Mouse (Mus musculus): ENCODE measurements around the gene Ebf1.
A peak's percentile ranks its signal among the peaks of the same experiment; 100 is the strongest.

The Ebf1 gene

DNA sequence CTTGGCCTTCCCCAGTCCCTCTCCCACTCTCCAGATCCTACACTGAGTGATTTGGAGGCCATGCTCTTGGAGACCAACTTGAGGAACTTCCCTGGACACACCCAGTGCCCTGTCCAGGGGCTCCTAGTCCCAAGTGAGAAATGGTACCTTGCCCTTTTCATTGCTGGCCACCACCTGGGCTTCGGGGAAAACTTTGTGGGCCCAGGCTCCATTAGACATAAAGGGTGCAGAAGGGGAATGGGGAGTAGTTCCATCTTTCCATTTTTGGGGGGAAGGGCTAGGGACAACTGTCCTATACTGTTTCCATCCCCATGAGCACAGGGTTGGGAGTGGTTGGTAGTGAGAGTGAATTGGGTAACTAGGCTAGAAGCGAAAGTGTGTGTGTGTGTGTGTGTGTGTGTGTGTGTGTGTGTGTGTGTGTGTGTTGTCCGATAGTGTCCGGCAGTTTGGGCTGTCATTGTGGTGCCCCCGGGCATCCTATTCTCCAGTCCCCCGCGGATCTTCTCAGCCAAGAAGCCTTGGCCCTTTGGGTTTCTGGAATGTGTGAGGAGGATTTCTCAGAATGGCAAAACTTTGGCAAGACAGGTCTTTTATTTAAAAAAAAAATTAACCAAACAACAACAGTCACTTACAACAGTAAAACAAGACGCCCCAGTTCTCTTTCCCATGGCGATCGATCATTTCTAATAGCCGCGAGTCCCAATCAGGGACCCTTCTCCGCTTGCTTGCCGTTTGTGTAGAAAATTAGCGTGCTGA is 2.2 kb downstream of the Ebf1 start:
- DNase-seq, result peak; percentile 14 to 28

DNA sequence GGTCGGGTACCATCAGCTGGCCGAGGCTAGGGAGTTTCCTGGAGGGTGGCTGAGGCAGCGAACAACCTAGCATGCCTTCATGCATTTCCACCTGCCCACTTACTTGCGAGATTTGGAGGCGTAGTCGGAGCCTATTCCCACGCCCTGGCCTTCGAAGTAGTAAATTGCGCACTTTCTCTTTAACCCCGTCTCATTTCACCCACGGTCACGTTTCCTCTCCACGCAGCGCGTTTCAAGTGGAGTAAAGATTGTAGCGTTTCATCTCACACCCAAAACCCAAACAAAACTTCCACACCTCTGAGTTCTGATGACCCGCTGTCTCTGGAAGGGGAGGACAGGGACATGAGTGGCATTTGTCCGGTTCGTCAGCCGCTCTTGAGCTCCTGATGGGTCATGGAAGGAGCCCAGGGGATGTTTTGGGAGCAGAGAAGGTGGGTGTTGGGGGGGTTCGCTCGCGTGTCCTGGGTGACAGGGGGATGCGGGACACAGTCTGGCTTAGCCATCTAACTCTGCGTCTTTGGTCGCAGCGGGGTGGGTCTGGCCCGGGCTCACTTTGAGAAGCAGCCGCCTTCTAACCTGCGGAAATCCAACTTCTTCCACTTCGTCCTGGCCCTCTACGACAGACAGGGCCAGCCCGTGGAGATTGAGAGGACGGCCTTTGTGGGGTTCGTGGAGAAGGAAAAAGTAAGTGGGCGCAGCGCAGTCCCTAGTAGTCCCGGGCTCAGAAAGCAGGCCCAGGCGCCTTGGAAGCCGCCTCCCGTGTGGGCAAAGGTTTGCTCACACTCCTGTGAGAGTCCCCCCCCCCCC is 3.0 kb downstream of the Ebf1 start:
- peak; percentile 41 to 46 for DNase-seq

DNA sequence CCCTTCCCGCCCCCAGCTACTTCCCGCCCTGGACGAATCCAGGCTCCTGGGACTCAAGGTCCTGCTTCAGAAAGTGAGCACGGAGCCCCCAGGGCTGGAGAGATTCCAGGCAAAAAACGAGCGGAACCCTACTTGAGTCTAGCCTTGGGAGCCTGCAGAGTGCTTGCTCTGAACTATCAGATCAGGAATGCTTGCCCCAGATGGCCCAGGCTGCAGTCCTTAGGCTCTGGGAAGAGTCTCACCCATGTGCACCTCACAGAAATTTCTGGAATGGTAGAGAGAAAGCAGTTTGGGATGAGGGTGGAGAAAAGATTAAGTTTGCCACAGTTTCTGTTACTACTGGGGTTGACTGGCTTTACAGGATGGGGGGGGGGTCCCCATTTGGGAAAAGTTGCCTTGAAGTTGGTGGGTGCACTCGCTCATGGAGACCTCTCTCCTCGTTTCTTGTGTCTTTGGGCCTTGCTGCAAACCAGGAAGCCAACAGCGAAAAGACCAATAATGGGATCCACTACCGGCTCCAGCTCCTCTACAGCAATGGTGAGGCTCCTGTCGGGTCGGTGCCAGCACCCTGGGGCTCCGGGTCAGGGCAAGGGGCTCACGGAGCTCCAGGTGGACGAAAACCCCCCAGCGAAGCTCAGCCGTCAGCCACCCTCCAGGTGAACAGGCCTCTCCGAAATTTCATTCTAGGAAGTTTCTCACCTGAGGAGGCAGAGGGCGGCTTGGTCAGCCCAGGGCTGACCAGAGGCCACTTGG is 3.8 kb downstream of the Ebf1 start:
- peak in 1 of 2 experiments; percentile 7 for DNase-seq

DNA sequence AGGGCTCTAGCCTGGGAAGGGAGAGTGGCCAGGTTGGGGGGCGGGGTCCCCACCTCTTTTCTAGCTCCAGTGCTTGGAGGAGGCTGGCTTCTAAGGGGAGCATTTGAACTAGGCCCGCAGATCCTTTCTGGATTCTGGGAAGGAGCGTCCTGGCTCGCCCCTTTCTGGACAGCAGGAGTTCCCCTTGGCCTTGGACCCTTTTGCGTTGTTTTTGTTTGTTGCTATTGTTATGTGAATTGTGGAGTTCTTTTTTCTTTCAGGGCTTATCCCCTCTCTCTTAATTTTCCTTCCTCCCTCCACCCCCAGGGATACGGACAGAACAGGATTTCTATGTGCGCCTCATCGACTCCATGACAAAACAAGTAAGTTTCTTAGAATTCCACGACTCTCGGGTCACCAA is 4.5 kb downstream of the Ebf1 start:
- no peak for DNase-seq

DNA sequence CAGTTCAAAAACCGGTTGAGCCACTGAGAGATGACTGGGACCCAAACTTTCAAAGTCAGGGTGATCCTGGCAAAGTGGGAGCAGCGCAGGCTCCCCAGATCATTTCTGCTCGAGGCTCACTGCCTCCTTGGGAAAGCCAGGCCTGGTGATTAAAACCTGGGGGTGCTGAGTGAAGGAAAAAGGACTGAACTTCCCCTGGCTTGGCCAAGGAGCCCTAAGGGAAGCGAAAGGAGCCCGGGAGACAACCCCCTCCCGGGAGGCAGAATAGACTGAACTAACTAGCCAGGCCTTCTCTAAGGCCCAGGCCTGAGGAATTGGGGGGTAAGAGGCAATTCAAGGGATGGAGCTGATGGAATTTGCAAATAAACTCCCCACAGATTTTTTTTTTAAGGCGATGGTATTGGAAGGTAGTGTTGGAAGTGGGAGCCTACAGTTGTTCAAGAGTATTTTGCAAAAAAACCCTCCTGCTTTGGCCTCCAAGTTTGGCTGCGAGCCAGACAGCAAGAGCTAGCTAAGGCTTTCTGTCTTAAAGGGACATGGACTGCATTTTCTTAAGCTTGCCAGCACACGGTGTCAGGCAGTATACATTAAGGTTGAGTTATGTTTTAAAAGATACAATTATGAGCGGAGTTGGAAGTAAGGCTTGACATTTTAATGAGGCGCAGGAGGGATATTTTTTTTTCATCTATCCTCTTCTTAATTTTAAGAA is 5.1 kb downstream of the Ebf1 start:
- DNase-seq, result peak; percentile 16 to 39

DNA sequence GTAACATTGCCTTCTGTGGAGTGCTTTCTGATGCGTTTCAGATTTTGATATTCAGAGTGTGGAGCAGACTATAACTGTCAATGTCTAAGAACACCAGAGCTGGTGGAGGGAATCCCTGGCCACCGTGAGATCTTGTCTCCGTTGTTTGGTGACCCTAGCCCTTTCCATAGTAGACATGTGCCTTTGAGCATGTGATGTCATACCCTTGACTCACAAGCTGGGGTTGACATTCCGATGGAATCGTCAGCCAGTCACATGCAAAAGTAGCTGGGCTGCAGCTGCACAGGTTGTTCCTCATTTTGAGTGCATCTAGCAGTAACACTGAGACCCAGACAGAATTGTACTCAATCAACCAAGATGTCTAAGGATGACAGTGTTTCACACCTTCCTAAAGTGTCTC is 7.4 kb downstream of the Ebf1 start:
- peak; percentile 19 to 28 for DNase-seq

DNA sequence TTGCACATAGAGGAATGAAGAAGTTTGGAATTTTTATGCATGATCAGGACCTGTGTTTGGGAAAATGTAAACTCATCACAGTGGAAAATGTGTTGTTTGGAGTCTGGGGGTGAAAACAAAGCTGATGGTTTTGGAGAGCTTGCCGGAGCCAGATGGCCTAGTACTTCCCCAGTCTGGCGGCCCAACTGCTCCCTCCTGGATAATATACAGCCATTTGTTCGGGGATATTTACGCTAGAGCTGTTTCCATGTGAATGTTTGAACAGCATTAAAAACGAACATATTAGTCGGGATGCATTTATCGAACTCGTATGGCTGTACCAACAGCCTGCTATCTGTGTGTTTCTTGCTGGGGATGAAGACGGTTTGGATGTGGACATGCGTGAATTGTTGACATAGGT is 8.9 kb downstream of the Ebf1 start:
- no peak for DNase-seq

DNA sequence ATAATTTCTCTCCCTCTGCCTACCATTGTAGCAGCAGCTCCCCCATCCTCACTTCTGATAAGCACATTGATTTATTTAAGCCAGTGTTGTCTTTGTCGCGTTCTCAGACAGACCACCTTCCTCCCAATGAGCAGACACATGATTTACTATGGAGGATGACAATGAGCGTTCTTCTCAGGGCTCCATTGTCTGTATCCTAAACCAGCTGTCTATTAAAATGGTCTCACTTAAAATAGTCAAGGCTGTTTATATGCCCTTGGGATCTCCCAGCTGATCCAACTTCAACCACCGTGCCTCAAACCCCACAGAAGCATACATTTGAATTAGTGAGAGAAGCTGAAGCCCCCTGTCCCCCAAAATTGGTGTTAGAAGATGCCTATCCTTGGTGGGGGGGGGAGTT is 11.3 kb downstream of the Ebf1 start:
- DNase-seq, result no peak

DNA sequence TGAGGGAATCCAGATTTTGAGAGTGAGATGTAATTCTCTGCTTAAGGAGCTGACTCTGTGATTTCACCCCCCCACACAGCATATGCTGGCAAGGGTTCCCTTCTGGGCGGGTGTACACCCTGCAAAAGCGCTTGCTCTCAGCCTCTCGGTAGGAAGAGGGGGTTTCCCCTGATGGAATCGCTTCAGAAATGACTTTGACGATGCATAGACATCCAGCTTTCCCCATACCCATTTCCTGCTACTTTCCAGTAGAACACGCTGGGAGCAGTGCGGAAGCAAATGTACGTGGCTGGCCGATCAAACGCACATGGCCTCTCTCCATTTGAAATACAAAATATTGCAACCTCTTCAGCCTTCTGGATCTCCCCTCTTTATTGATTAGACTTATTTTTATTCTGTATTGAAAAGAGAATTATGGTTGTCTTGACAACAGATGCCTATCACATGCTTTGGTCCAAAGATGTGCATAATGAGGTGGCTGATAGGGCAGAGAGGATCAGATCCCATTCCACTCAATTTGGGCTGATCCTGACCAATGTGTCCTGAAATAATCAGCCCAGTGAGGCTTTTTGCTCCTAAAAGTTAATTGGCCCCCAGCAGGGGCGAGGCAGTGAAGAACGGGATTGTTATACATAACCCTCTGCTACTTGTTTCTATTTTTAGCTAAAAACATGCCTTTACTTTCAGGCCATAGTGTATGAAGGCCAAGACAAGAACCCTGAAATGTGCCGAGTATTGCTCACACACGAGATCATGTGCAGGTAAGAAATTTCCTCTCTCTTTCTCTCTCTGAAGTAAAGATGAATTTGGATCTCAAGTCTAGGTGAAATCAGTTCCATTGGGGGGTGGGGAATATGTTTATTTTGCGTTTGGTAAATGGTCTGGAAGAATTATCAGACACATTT is 15.2 kb downstream of the Ebf1 start:
- DNase-seq, result no peak

DNA sequence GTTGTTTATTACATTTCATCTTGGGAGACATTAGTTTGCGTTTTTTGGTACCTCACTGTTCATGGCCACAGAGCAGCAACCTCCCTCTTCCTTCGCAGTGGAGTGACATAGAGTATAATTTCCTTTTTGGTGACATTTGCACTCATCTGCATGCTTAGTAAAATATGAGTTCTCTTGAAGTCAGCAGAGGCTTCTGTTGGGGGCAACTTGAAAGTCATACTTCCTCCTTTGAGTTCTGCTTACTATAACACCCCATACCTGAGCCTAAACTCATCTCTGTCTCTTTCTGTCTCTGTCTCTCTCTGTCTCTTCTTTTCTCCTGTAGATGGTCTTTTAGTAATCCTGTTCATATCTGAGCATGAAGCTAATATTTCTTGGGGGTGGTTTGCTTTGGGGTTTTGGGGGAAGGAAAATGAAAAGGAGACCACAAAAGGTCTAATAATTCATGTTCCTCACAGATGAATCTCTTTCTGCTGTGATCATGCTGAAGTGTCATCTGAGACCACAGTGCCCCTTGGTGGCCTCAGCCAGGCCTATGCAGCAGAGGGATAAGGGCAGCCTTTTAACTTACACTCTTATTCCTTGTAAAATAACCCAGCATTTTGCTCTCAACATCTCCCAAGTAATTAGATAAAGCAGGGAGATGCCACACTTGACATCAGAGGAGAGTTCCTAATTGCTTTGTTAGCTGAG is 16.0 kb downstream of the Ebf1 start:
- no peak for DNase-seq

DNA sequence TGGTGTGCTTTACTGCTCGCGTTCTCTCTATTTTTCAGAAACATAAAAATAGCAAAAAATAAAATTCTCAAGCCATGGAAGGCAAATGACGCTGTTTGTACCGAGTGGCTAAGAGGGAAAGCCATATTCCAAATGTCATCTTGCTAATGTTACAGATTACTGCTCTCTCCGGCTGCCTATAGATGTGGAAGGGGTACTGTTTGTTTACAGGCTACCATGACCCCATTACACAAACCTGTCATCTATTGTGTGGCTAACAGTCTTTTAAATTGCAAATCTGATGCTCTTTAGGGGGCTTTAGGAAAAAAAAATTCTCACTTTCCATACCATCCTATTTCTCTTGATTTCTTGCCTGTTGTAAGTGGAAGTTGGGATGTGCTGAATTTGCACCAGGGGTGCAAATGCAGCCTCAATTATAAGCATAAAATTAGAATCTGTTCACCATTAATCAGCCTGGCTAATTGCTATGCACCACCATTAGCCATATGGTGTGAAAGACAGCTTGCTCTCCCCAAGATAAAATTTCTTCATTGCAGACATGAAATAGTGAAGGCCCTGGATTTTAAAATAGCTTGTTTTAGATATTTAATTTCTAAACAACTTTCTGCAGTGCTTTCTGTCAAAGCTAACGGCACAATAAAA is 17.6 kb downstream of the Ebf1 start:
- no peak for DNase-seq

DNA sequence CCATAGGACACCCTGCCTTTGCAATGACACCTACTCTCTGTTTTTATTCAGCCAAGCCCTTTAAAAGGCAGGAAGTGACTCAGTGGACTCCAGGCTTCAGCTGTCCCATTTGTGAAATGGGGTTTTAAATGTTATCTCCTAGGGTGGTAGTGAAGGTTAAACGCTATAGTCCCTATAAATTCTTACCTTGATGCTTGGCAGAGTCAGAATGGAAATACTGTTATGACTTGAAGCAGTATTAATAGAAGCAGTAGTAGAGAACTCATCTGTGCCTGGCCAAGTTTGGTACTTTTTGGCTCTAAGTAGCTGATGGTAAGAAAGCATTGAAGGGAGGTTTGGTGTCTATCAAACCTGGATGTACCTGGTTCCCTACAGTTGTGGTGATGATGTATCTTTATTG is 19.1 kb downstream of the Ebf1 start:
- no peak for DNase-seq

DNA sequence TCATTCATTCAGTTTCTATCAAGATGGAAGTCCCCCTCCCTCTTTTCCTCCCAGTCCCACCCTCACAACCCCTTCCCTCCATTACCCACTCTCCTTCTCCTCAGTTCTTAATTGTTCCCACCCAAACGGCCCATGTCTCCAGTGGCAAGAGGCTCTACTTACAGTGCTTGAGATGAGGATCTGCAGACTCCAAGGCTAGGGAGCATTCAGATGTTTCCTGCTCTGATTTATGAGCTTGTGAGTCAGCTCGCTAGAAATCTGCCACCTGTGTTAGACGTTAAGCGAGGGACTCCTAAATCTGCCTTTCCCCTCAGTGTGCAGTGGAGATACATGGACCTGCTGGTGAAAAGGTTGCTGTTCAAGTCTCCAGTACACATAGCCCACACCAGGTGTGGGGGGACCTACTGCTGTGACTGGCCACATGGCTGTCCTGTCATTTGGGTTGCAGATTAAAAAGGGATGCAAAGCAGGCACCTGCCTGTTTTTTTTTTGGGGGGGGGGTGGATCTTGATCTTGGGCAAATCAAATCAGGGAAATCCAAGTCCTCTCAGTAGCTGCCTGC is 21.2 kb downstream of the Ebf1 start:
- no peak for DNase-seq

DNA sequence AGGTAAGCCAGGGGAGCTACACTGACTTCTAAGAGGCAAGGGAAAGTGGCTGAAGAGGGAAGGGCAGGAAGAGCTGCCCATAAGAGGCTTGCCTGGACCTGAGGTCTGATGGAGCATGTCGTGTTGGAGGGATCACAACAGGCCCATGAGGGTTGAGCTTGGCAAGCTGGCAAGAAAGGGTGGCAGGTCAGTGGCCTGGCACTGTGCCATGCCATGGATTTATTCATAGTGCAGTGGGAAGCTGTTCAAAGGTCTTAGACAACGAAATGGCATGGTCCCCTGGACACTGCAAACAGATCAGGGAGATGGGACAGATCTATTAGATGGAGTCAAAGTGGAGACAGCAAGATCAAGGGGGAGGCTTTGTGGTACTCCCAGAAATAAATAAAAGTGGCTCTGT is 24.4 kb downstream of the Ebf1 start:
- no peak for DNase-seq

DNA sequence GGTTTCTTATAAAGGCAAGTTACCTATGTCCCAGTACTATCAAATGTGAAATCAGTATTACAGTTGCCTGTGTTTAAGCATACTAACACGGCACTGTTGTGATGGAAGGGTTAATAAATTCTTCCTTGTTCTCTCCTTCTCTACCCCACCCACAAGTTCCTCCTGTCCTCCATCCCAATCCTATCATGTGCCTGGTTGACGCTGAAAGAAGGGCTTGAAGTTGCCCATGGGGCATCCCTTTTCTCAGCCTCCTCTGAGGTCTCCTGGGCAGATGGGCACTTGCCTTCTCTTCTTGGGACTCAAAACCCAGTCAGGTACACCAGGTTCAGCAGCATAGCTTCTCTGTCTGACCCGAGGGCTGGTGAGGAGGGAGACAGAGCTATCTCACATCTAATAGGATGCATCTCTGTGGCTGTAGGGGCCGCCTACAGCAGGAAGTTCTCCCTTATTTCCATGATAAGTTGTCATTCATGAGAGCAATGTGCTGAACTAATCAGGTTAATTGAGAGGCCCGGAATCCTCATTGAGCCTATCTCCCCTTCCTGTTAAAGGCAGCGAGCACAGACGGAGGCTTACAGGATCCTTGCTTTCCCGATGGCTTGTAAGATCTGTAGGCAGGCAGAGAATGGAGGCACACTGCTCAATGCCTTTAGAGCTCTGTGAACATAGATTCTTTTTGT is 37.4 kb downstream of the Ebf1 start:
- DNase-seq, result no peak

DNA sequence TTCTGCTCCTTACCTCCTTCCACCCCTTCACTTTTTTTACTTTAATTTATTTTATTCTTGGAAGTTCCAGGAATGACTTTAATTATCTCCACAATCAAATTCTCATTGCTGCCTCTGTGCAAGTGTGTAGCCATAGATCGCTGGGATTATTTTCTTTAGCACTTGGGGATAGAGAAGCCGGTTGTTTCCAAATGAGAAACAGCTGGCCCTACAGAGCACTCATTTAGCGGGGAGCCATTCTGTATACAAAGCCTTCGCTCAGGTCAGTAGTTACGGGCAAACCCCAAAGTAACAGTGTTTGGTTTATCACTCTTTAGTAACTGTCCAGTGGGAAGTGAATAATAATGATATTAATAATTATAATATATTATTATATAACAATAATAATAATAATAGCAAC is 38.4 kb downstream of the Ebf1 start:
- no peak for DNase-seq

DNA sequence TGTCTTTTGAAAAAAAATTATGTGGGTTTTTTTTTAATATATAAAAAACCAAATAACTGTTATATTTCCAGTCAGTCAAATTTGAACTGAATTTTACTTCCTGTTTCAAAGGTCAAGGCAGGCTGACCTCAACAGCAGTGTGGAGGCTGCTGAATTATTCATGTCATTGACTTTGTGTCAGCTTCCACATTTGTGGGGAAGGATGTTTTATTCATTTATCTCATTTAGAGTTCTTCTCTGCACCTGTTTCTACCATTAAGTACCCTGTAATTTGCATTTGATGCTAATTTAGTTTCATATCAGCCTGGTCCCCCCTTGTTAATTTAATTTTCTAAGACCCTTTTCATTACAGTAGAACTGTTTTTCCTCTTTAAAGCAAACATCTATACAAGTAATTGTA is 39.8 kb downstream of the Ebf1 start:
- no peak for DNase-seq

DNA sequence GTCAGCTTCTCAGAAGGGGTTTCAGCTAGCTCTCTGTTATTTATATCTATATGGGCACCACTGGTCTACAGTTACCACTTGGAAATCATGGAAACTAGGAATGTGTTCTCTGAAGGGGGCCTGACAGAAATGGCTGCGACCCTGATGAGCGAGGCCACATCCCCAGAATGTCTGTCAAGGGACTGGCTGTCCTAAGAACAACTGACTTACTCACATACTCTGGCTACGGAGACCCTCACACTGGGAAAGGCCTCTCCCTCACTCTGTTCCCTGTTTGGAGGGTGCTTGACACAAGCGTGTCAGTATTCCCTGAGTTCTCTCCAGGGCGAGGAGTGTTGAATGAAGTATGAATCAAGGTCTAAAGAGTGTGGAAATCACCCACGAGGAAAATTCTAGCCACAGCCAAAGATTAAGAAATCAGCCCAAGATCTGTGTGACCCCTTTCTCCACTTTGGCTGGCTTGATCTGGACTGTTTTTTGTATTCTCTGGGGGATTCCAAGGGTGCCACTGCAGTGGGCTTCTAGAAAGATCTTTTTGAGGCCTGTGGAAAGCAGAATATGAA is 40.8 kb downstream of the Ebf1 start:
- DNase-seq, result no peak

DNA sequence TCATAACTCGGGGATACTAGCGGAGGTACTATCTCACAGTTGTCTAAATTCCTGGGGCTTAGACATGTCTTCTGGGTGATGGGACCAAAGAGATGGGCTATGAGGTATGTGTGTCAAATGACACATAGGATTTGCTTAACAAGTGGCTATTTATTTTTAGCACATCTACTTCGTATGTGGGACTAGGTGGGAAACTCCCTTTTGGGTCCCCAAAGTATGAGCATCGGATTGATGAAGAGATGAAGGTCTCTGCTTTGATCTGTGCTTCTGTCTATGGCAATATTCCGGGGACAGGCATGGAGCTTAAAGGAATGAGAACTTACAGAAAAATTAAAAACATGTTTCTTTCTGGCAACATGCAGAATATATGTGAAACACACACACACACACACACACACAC is 44.8 kb downstream of the Ebf1 start:
- no peak for DNase-seq

All from spleen, adult 18-20 months (tissue).